Comparison of ENCODE assay signal across 8 mouse cellular contexts in the genomic region with DNA sequence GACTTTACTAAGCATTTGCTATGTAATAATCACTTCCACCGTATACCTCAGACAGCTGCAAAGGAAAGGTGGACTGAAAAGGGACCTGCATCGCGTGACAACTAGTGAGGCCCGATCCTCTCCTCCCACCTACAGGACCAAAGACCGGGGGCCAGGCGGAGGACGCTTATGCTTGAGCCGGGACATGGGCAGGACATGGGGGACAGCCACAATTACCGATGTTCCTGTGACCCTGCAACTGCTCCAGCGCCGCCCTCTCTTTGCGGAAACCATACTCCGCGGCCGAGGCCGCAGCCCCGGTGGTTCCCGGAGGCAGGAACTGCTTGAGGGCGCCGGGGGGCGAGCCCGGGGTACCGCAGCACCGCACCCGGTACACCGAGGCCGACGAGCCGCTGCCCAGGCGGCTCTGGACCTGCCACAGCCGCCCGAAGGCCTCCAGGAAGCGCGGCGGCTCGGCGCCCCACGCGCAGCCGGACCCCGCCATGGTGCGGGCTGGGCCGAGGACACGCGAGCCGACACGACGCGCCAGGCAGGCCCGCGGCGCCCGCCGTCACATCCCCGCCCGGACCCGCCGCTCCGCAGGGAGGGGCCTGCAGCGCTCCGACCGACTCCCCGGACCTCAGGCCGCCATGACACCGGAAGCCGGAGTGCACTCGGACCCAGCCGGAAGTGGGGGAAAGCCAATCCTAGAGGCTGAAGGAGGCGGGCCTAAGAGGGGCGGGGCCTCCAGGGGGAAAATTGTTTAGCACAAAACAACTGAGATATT. TPM values are rescaled to one million over a fixed set of nuclear protein-coding genes. Genes with fewer than 3 reads are reported as not detected.
DNase-seq lines count a peak whose midpoint lies in the region; ATAC-seq and TF ChIP-seq lines count a peak whose summit lies in the region.

A gene (minus strand): TSS at position 641 of the 766 bp plus-strand sequence.

- under 1% methylated on average over 70 of the region's 70 CpGs for WGBS in heart, embryonic 10.5 days
- WGBS in kidney, embryonic 16.5 days, result under 1% methylated on average over 67 of the region's 70 CpGs
- WGBS in liver, adult 2 months, result under 1% methylated on average over 70 of the region's 70 CpGs

- peak within 1 kb of the TSS; percentile 44 for H3K27ac ChIP-seq in bone marrow macrophage, adult 2 months (ENCODE audit: insufficient read depth, low read depth, low read length)
- H3K27ac ChIP-seq in embryonic fibroblast, embryonic 13.5 days (ENCODE audit: insufficient read depth, low read length), result peak within 1 kb of the TSS; percentile 62
- H3K27ac ChIP-seq in heart, embryonic 10.5 days, result peak within 1 kb of the TSS; percentile 95
- peak within 1 kb of the TSS; percentile 73 for H3K27ac ChIP-seq in kidney, embryonic 16.5 days (ENCODE audit: low read length)
- peak within 1 kb of the TSS; percentile 62 for H3K27ac ChIP-seq in liver, adult 2 months (replicated peaks; ENCODE audit: insufficient read depth, low read depth, low read length)

- H3K36me3 ChIP-seq in heart, embryonic 10.5 days, result peaks cover 22% of the 10 kb centered on the region
- H3K36me3 ChIP-seq in kidney, embryonic 16.5 days (ENCODE audit: insufficient read depth, low read length), result peaks cover 12% of the 10 kb centered on the region
- peaks cover 13% of the 10 kb centered on the region for H3K36me3 ChIP-seq in liver, adult 2 months (ENCODE audit: control insufficient read depth, insufficient read depth, low read length)
- H3K36me3 ChIP-seq in myocyte (ENCODE audit: control insufficient read depth, insufficient read depth), result no peaks in the 10 kb centered on the region
- peaks cover 2% of the 10 kb centered on the region; the same call in 1 of the 2 replicates for H3K36me3 ChIP-seq in splenic B cell, adult 2 months (ENCODE audit: control insufficient read depth, insufficient read depth, low read length, poor library complexity, severe bottlenecking)

- peaks cover 5% of the 10 kb centered on the region for H3K4me1 ChIP-seq in bone marrow macrophage, adult 2 months (ENCODE audit: control insufficient read depth, insufficient read depth, low read length)
- no peaks in the 10 kb centered on the region; the same call in 1 of the 2 replicates for H3K4me1 ChIP-seq in embryonic fibroblast, embryonic 13.5 days (ENCODE audit: control insufficient read depth, insufficient read depth, low read length)
- H3K4me1 ChIP-seq in heart, embryonic 10.5 days, result no peaks in the 10 kb centered on the region
- H3K4me1 ChIP-seq in kidney, embryonic 16.5 days (ENCODE audit: insufficient read depth, low read length), result peaks cover 11% of the 10 kb centered on the region
- H3K4me1 ChIP-seq in liver, adult 2 months (ENCODE audit: control insufficient read depth, insufficient read depth, low read length), result peaks cover 2% of the 10 kb centered on the region

- no peak for TF ChIP-seq CTCF in bone marrow macrophage, adult 2 months (IDR thresholded peaks at IDR 0.05; ENCODE audit: low read depth, low read length)
- TF ChIP-seq CTCF in embryonic fibroblast, embryonic 13.5 days (IDR thresholded peaks at IDR 0.05; ENCODE audit: borderline replicate concordance, insufficient read depth, low read length), result no peak
- no peak for TF ChIP-seq CTCF in liver, adult 2 months (IDR thresholded peaks at IDR 0.05; ENCODE audit: low read depth, low read length)

- DNase-seq in A20 (ENCODE audit: low read depth, low spot score), result peak; percentile 90
- DNase-seq in heart, embryonic 10.5 days (ENCODE audit: low spot score), result peak; percentile 95
- DNase-seq in liver, adult 2 months (ENCODE audit: extremely low read depth, low read depth, low spot score), result peak; percentile 74
- peak; percentile 88 for DNase-seq in splenic B cell, adult 2 months (ENCODE audit: low read depth, low spot score)

- TF ChIP-seq POLR2A in bone marrow macrophage, adult 2 months (IDR thresholded peaks at IDR 0.05; ENCODE audit: borderline replicate concordance, low read depth, low read length), result no peak
- peak; percentile 70 for TF ChIP-seq POLR2A in embryonic fibroblast, embryonic 13.5 days (IDR thresholded peaks at IDR 0.05; ENCODE audit: low read depth, low read length)
- peak; percentile 49; the same call in 1 of the 2 replicates for TF ChIP-seq POLR2A in liver, adult 2 months (IDR thresholded peaks at IDR 0.05; ENCODE audit: extremely low read depth, insufficient read depth, low read length)
- peak; percentile 72 for TF ChIP-seq POLR2A in myocyte (IDR thresholded peaks at IDR 0.05; ENCODE audit: insufficient read length, low read depth)

- H3ac ChIP-seq in myocyte (ENCODE audit: control insufficient read depth, insufficient read length), result peak within 1 kb of the TSS; percentile 82

- peak within 1 kb of the TSS; percentile 97 for H3K9ac ChIP-seq in kidney, embryonic 16.5 days (replicated peaks; ENCODE audit: low read length)
- peak within 1 kb of the TSS; percentile 93 for H3K9ac ChIP-seq in liver, adult 2 months (ENCODE audit: low read depth, low read length)

- no peaks in the 10 kb centered on the region for H3K9me3 ChIP-seq in heart, embryonic 10.5 days
- no peaks in the 10 kb centered on the region for H3K9me3 ChIP-seq in kidney, embryonic 16.5 days (ENCODE audit: low read length)

- peaks cover 7% of the 10 kb centered on the region; the same call in 1 of the 2 replicates for H3K79me2 ChIP-seq in liver, adult 2 months (ENCODE audit: control insufficient read depth, insufficient read depth, low read length)
- peaks cover 29% of the 10 kb centered on the region for H3K79me2 ChIP-seq in myocyte (ENCODE audit: control insufficient read depth, insufficient read depth)

- ATAC-seq in kidney, embryonic 16.5 days (ENCODE audit: low FRiP score, low TSS enrichment), result peak; percentile 99

- H3K4me2 ChIP-seq in kidney, embryonic 16.5 days (replicated peaks; ENCODE audit: low read depth, low read length), result peak within 1 kb of the TSS; percentile 81
- H3K4me2 ChIP-seq in myocyte (ENCODE audit: low read depth), result peak within 1 kb of the TSS; percentile 67

- H3K27me3 ChIP-seq in heart, embryonic 10.5 days (ENCODE audit: insufficient read depth, poor library complexity, severe bottlenecking), result no peaks in the 10 kb centered on the region; the same call in 1 of the 2 replicates
- H3K27me3 ChIP-seq in kidney, embryonic 16.5 days (ENCODE audit: insufficient read depth, low read length), result no peaks in the 10 kb centered on the region
- H3K27me3 ChIP-seq in liver, adult 2 months (ENCODE audit: control insufficient read depth, insufficient read depth, low read length), result no peaks in the 10 kb centered on the region
- no peaks in the 10 kb centered on the region for H3K27me3 ChIP-seq in myocyte (ENCODE audit: control insufficient read depth, insufficient read depth, insufficient read length)
- no peaks in the 10 kb centered on the region; the same call in 1 of the 2 replicates for H3K27me3 ChIP-seq in splenic B cell, adult 2 months (ENCODE audit: control insufficient read depth, insufficient read depth, low read length, poor library complexity, severe bottlenecking)

- H3K4me3 ChIP-seq in bone marrow macrophage, adult 2 months (ENCODE audit: insufficient read depth, low read length), result peak within 1 kb of the TSS; percentile 77
- peak within 1 kb of the TSS; percentile 100 for H3K4me3 ChIP-seq in embryonic fibroblast, embryonic 13.5 days (ENCODE audit: insufficient read depth, low read length)
- H3K4me3 ChIP-seq in heart, embryonic 10.5 days, result peak within 1 kb of the TSS; percentile 98
- peak within 1 kb of the TSS; percentile 88 for H3K4me3 ChIP-seq in kidney, embryonic 16.5 days (ENCODE audit: low read length)
- H3K4me3 ChIP-seq in liver, adult 2 months (ENCODE audit: insufficient read depth, low read depth, low read length), result peak within 1 kb of the TSS; percentile 91
- H3K4me3 ChIP-seq in myocyte, result peak within 1 kb of the TSS; percentile 36

TF ChIP-seq in myocyte, 11 proteins besides CTCF, POLR2A, EP300 and RAD21:
- TF ChIP-seq SRF (IDR thresholded peaks at IDR 0.05; ENCODE audit: control insufficient read depth, insufficient read length, low read depth) (no peak), POLR2AphosphoS2 (IDR thresholded peaks at IDR 0.05; ENCODE audit: insufficient read length, low read depth) (peak; percentile 42)
TF ChIP-seq in myocyte: peak in this region for 1.

RNA-seq across cellular contexts. Expression of the gene that starts here (rescaled TPM):
- polyA plus RNA-seq in bone marrow macrophage, adult 2 months (2012; ENCODE audit: insufficient read depth, insufficient read length, missing spikeins), result 44.1 and 52.3 TPM in 2 replicates
- polyA plus RNA-seq in embryonic fibroblast, embryonic 13.5 days (2011; ENCODE audit: insufficient read length, low read depth, missing spikeins), result 42.9 and 51.9 TPM in 2 replicates
- 8.6 and 10.5 TPM in 2 replicates for polyA plus RNA-seq in heart, embryonic 10.5 days (2016; fragmentation: Nextera tagmentation; extraction: Ambion mirVana)
- 7.8 and 8.7 TPM in 2 replicates for polyA plus RNA-seq in kidney, embryonic 16.5 days (2015; fragmentation: Nextera tagmentation; extraction: Ambion mirVana)
- total RNA-seq in liver, adult 2 months (2014; rRNA removed), result 25.4 and 26.7 TPM in 2 replicates
- 7.5 and 8.7 TPM in 2 replicates for polyA plus RNA-seq in liver, adult 2 months (2012; rRNA removed)
- polyA plus RNA-seq in myocyte (2012; fragmentation: generic; extraction: Trizol), result 6.3 TPM

Comparison
In these comparisons a context has a peak if more than half of its experiments do, and no peak if none do; other contexts are left out.
1. Peak in every context shown above with its lines: DNase-seq, ATAC-seq, H3K4me3 ChIP-seq and H3K27ac ChIP-seq.
2. H3K27ac ChIP-seq: peak in every context shown above with its lines; median percentile 95 in heart, embryonic 10.5 days; 73 in kidney, embryonic 16.5 days; 62 in embryonic fibroblast, embryonic 13.5 days; 62 in liver, adult 2 months; 44 in bone marrow macrophage, adult 2 months.
3. H3K4me3 ChIP-seq: peak in every context shown above with its lines; median percentile 100 in embryonic fibroblast, embryonic 13.5 days; 98 in heart, embryonic 10.5 days; 91 in liver, adult 2 months; 88 in kidney, embryonic 16.5 days; 77 in bone marrow macrophage, adult 2 months; 36 in myocyte.